Mouse (Mus musculus) kidney, postnatal 0 days (tissue): Measurements from ENCODE around the gene Pcdh15. TPM values are rescaled to one million over a fixed set of nuclear protein-coding genes. Genes with fewer than 3 reads are reported as not detected.

Experiments
- ATAC-seq: fragments of 200-750 bp; cut with Nextera tagmentation; replicated peaks from 2 replicates; pipeline ENCODE4 v1.8.0; 2017; ENCODE audit warnings: low read depth, moderate number of reproducible peaks, moderate TSS enrichment, moderate library complexity; ENCODE audit not compliant: low FRiP score
- DNase-seq: peaks from one replicate; pipeline ENCODE4 v3.0.0-alpha.2; 2016; ENCODE audit warnings: low spot score
- H3K27ac ChIP-seq: fragments of 300-500 bp; sonication (generic); 2 replicates; pipeline ENCODE4 v1.5.1; 2014; ENCODE audit warnings: mild to moderate bottlenecking
- H3K27me3 ChIP-seq: fragments of 300-500 bp; sonication (generic); 2 replicates; pipeline ENCODE4 v1.6.1; 2014; ENCODE audit warnings: low read length, mixed read lengths; ENCODE audit not compliant: insufficient read depth
- H3K36me3 ChIP-seq: fragments of 300-500 bp; sonication (generic); 2 replicates; pipeline ENCODE4 v1.6.1; 2014; ENCODE audit warnings: low read length, mixed read lengths; ENCODE audit not compliant: insufficient read depth
- H3K4me1 ChIP-seq: fragments of 300-500 bp; sonication (generic); replicated peaks from 2 replicates; pipeline ENCODE4 v1.6.1; 2014; ENCODE audit warnings: antibody characterized with exemption, low read length, mixed read lengths; ENCODE audit not compliant: insufficient read depth
- H3K4me2 ChIP-seq: fragments of 300-500 bp; sonication (generic); 2 replicates; pipeline ENCODE4 v1.6.1; 2014; ENCODE audit warnings: mild to moderate bottlenecking, low read length, moderate library complexity, mixed read lengths
- H3K4me3 ChIP-seq: fragments of 300-500 bp; sonication (generic); replicated peaks from 2 replicates; pipeline ENCODE4 v1.5.1; 2014; ENCODE audit warnings: low read depth, low read length
- H3K9ac ChIP-seq: fragments of 300-500 bp; sonication (generic); 2 replicates; pipeline ENCODE4 v1.6.1; 2014; ENCODE audit warnings: low read depth, low read length
- H3K9me3 ChIP-seq: fragments of 300-500 bp; sonication (generic); replicated peaks from 2 replicates; pipeline ENCODE4 v1.6.1; 2016; ENCODE audit warnings: low read length, inconsistent platforms, mixed read lengths
- CTCF ChIP-seq: IDR thresholded peaks from 2 replicates; pipeline ENCODE4 v1.5.1; 2016; ENCODE audit warnings: antibody characterized with exemption, low read depth, mild to moderate bottlenecking, moderate library complexity
- WGBS: fragments of 180-500 bp; shearing (Covaris S2); extraction: QIAGEN DNeasy Blood & Tissue Kit; methylation state at CpG from one replicate; pipeline ENCODE4 v1.1.7; 2014; 5-methylcytosine and 5-hydroxymethylcytosine counted together
- polyA plus RNA-seq: library from polyadenylated mRNA; unstranded; fragments of >200 nt; fragmentation: Nextera tagmentation; extraction: Ambion mirVana; gene quantifications from 2 replicates; pipeline ENCODE4 v1.2.1, GENCODE M21; 2015

Gene Pcdh15
- polyA plus RNA-seq, 1 experiment from 2014 or later, result 0.33 TPM

GRCm38 (mm10) chr10:74555326-74555725 lies 1456.2 kb downstream of the Pcdh15 start:
- WGBS, result 12% methylated on average over 2 of the region's 2 CpGs
- Histone ChIP-seq H3K4me2 (no peak overlapping the region), H3K27me3 (no peaks in the 10 kb centered on the region), H3K27ac (no peak overlapping the region), H3K4me3 (no peak overlapping the region), H3K9me3 (no peaks in the 10 kb centered on the region), H3K4me1 (no peaks in the 10 kb centered on the region; the same call in 1 of the 2 replicates), H3K36me3 (no peaks in the 10 kb centered on the region), H3K9ac (no peak overlapping the region)
- DNase-seq (peak; percentile 9), ATAC-seq (0 out of 2 replicates have a peak, but pooled peaks have one; percentile 25)
- TF ChIP-seq CTCF, result no peak

GRCm38 (mm10) chr10:74569603-74570002 lies 1470.5 kb downstream of the Pcdh15 start:
- ATAC-seq, result no peak

GRCm38 (mm10) chr10:74579924-74580323 lies 1480.8 kb downstream of the Pcdh15 start:
- DNase-seq (no peak), ATAC-seq (no peak)
- Histone ChIP-seq H3K27me3 (no peaks in the 10 kb centered on the region), H3K4me3 (no peak overlapping the region), H3K4me2 (no peak overlapping the region), H3K9me3 (no peaks in the 10 kb centered on the region), H3K9ac (no peak overlapping the region), H3K27ac (no peak overlapping the region), H3K36me3 (no peaks in the 10 kb centered on the region), H3K4me1 (no peaks in the 10 kb centered on the region)
- 87% methylated on average over 2 of the region's 2 CpGs for whole genome bisulfite sequencing
- TF ChIP-seq CTCF, result no peak

More at GRCm38 (mm10) chr10:74569603-74570002, 1470.5 kb downstream of the Pcdh15 start:
- no peaks in the 10 kb centered on the region for H3K27me3 ChIP-seq
- H3K4me1 ChIP-seq, result no peaks in the 10 kb centered on the region
- no peaks in the 10 kb centered on the region for H3K36me3 ChIP-seq
- H3K9ac ChIP-seq, result no peak overlapping the region
- H3K27ac ChIP-seq, result no peak overlapping the region
- H3K4me2 ChIP-seq, result no peak overlapping the region
- DNase-seq, result no peak
- no peak overlapping the region for H3K4me3 ChIP-seq
- 73% methylated on average over 3 of the region's 3 CpGs for WGBS
- H3K9me3 ChIP-seq, result no peaks in the 10 kb centered on the region
- no peak for TF ChIP-seq CTCF

GRCm38 (mm10) chr10:74591799-74592198 lies 1492.7 kb downstream of the Pcdh15 start:
- no peaks in the 10 kb centered on the region for H3K4me1 ChIP-seq
- H3K9me3 ChIP-seq, result no peaks in the 10 kb centered on the region
- H3K36me3 ChIP-seq, result no peaks in the 10 kb centered on the region
- DNase-seq (no peak), ATAC-seq (no peak)
- H3K4me3 ChIP-seq, result no peak overlapping the region
- H3K4me2 ChIP-seq, result no peak overlapping the region
- H3K27me3 ChIP-seq, result no peaks in the 10 kb centered on the region
- no peak overlapping the region for H3K9ac ChIP-seq
- H3K27ac ChIP-seq, result no peak overlapping the region
- TF ChIP-seq CTCF, result no peak
- 77% methylated on average over 3 of the region's 3 CpGs for WGBS

GRCm38 (mm10) chr10:74607683-74608082 lies 1508.5 kb downstream of the Pcdh15 start:
- H3K4me1 ChIP-seq, result no peaks in the 10 kb centered on the region
- no peaks in the 10 kb centered on the region for H3K36me3 ChIP-seq
- no peaks in the 10 kb centered on the region for H3K27me3 ChIP-seq
- H3K9ac ChIP-seq, result no peak overlapping the region
- H3K9me3 ChIP-seq, result no peaks in the 10 kb centered on the region
- no peak overlapping the region for H3K27ac ChIP-seq
- WGBS, result 88% methylated on average over 2 of the region's 2 CpGs
- no peak overlapping the region for H3K4me2 ChIP-seq
- TF ChIP-seq CTCF, result no peak
- no peak overlapping the region for H3K4me3 ChIP-seq
- ATAC-seq (no peak), DNase-seq (no peak)

GRCm38 (mm10) chr10:74621837-74622236 lies 1522.7 kb downstream of the Pcdh15 start:
- Histone ChIP-seq H3K36me3 (no peaks in the 10 kb centered on the region), H3K27me3 (no peaks in the 10 kb centered on the region), H3K4me2 (no peak overlapping the region), H3K9me3 (no peaks in the 10 kb centered on the region), H3K4me3 (no peak overlapping the region), H3K9ac (no peak overlapping the region), H3K4me1 (no peaks in the 10 kb centered on the region), H3K27ac (no peak overlapping the region)
- DNase-seq (peak; percentile 53), ATAC-seq (no peak)
- 42% methylated on average over 2 of the region's 2 CpGs for WGBS
- peak; percentile 61 for TF ChIP-seq CTCF

GRCm38 (mm10) chr10:74625715-74626114 lies 1526.6 kb downstream of the Pcdh15 start:
- H3K36me3 ChIP-seq, result no peaks in the 10 kb centered on the region
- no peaks in the 10 kb centered on the region for H3K27me3 ChIP-seq
- DNase-seq (peak; percentile 54), ATAC-seq (no peak)
- no peak overlapping the region for H3K4me3 ChIP-seq
- no peak for TF ChIP-seq CTCF
- H3K4me1 ChIP-seq, result no peaks in the 10 kb centered on the region
- no peaks in the 10 kb centered on the region for H3K9me3 ChIP-seq
- WGBS, result 13% methylated on average over 4 of the region's 4 CpGs
- H3K9ac ChIP-seq, result no peak overlapping the region
- no peak overlapping the region for H3K4me2 ChIP-seq
- H3K27ac ChIP-seq, result no peak overlapping the region
